Mouse (Mus musculus): ENCODE data around the gene Ldlrad2.

GRCm38 (mm10) chr4:137580299-137580698 lies 5.9 kb upstream of the Ldlrad2 start:
- TF ChIP-seq TAL1 (conservative IDR thresholded peaks at IDR 0.05; ENCODE audit: low read depth, low read length), result no peak
- TF ChIP-seq CTCF (IDR thresholded peaks at IDR 0.05; ENCODE audit: low read depth, low read length), result no peak
